Mouse (Mus musculus) G1E (cell line): ENCODE measurements at regions not wholly inside any gene's neighbourhood (a gene's known extent, or its start where the extent isn't known, plus 50 kb on each side); places are given as distances from the start of the nearest gene placed in this dataset.

Experiments used
- CTCF ChIP-seq: IDR thresholded peaks from 2 replicates; pipeline ENCODE4 v1.5.1; 2012; ENCODE audit warnings: low read depth, low read length, inconsistent platforms, mixed read lengths
- GATA1 ChIP-seq: IDR thresholded peaks from 2 replicates; pipeline ENCODE4 v1.6.1; 2012; ENCODE audit warnings: borderline replicate concordance, low read length, inconsistent platforms, mixed read lengths
- GATA2 ChIP-seq: IDR thresholded peaks from 2 replicates; pipeline ENCODE4 v1.6.1; 2012; ENCODE audit warnings: low read depth, low read length, inconsistent platforms, borderline replicate concordance
- TAL1 ChIP-seq: conservative IDR thresholded peaks from 2 replicates; pipeline ENCODE4 v1.6.1; 2012; ENCODE audit warnings: low read depth, low read length, inconsistent platforms, mixed read lengths

- no peak for TF ChIP-seq CTCF
- TF ChIP-seq GATA1: no peak
- no peak for TF ChIP-seq TAL1
- no peak for TF ChIP-seq GATA2
Measured at GRCm38 (mm10) chr19:24622776-24623175, 51.0 kb upstream of the Tmem252 start.
